Mouse (Mus musculus) C2C12 (cell line): Measurements from ENCODE around the gene Ccnq. TPM values are rescaled to one million over a fixed set of nuclear protein-coding genes. Genes with fewer than 3 reads are reported as not detected.
A peak's percentile ranks its signal among the peaks of the same experiment; 100 is the strongest.

ENCODE experiments used
- H3K27me3 ChIP-seq: one replicate; pipeline ENCODE4 v1.6.1; 2011; ENCODE audit not compliant: control insufficient read depth, insufficient read depth, insufficient read length
- H3K36me3 ChIP-seq: one replicate; pipeline ENCODE4 v1.6.1; 2011; ENCODE audit not compliant: control insufficient read depth, insufficient read depth
- H3K4me3 ChIP-seq: one replicate; pipeline ENCODE4 v1.5.1; 2011; ENCODE audit warnings: mild to moderate bottlenecking, control low read depth; ENCODE audit not compliant: poor library complexity, insufficient read depth, severe bottlenecking
- H3K79me2 ChIP-seq: one replicate; pipeline ENCODE4 v1.6.1; 2011; ENCODE audit not compliant: control insufficient read depth, insufficient read depth
- H3K79me3 ChIP-seq: one replicate; pipeline ENCODE4 v1.6.1; 2011; ENCODE audit warnings: low read depth, control low read depth
- H3ac ChIP-seq: one replicate; pipeline ENCODE3; 2011; ENCODE audit warnings: low read depth; ENCODE audit not compliant: control insufficient read depth, insufficient read length
- CEBPB ChIP-seq: IDR thresholded peaks from one replicate; pipeline ENCODE4 v1.6.1; 2011; ENCODE audit warnings: low read depth, mild to moderate bottlenecking, control low read depth, moderate library complexity
- CTCF ChIP-seq: IDR thresholded peaks from one replicate; pipeline ENCODE4 v1.5.1; 2011; ENCODE audit not compliant: control insufficient read depth, insufficient read depth, insufficient read length
- FOSL1 ChIP-seq: IDR thresholded peaks from one replicate; pipeline ENCODE4 v1.8.0; 2011; ENCODE audit warnings: mild to moderate bottlenecking, low read length; ENCODE audit not compliant: poor library complexity, insufficient read depth, severe bottlenecking
- MAX ChIP-seq: IDR thresholded peaks from one replicate; pipeline ENCODE4 v1.6.1; 2011; ENCODE audit warnings: mild to moderate bottlenecking, control low read depth
- MYOD1 ChIP-seq: IDR thresholded peaks from one replicate; pipeline ENCODE4 v1.6.1; 2011; ENCODE audit warnings: low read depth; ENCODE audit not compliant: control insufficient read depth, insufficient read length
- MYOG ChIP-seq: IDR thresholded peaks from one replicate; pipeline ENCODE4 v1.6.1; 2011; ENCODE audit not compliant: control insufficient read depth, insufficient read length; ENCODE audit errors: extremely low read depth
- USF1 ChIP-seq: IDR thresholded peaks from one replicate; pipeline ENCODE4 v1.6.1; 2011; ENCODE audit warnings: low read depth, mild to moderate bottlenecking, control low read depth, moderate library complexity
- polyA plus RNA-seq: library from polyadenylated mRNA; unstranded; fragments of >200 nt; fragmentation: generic; extraction: Trizol; gene quantifications from one replicate; pipeline ENCODE4 v1.2.1, GENCODE M21; 2012; ENCODE audit warnings: missing spikeins

Ccnq gene
- polyA plus RNA-seq, 1 experiment = 29.8 TPM

DNA sequence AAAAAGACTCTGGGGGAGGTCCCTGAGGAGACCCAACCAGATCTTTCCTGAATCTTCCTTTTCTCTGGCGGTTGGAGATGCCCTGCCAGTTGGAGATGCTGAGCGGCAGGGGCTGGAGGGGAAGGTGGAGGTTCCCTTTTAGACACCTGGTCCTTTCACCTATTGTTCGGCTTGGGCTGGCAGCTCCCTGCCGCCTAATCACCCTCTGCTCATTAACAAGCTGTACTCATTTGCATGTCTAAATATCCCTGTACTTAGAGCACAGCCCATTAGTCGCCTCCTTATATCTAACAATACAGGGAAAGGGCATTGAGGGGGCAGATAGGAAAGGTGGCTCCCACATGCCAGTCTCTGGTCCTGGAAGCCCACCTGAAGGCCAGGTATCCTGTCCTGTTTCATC, 40.5 kb upstream of the Ccnq start:
- Histone ChIP-seq H3K4me3 (no peak overlapping the region), H3K36me3 (no peaks in the 10 kb centered on the region), H3ac (no peak overlapping the region), H3K27me3 (peaks cover 24% of the 10 kb centered on the region), H3K79me3 (no peaks in the 10 kb centered on the region), H3K79me2 (no peaks in the 10 kb centered on the region)
- TF ChIP-seq CTCF (no peak), USF1 (no peak)

- H3K79me2 ChIP-seq = no peaks in the 10 kb centered on the region
- H3K79me3 ChIP-seq = no peaks in the 10 kb centered on the region
- peaks cover 24% of the 10 kb centered on the region for H3K27me3 ChIP-seq
- H3K36me3 ChIP-seq = no peaks in the 10 kb centered on the region
- no peak overlapping the region for H3ac ChIP-seq
- no peak overlapping the region for H3K4me3 ChIP-seq
- TF ChIP-seq CEBPB (peak; percentile 52), USF1 (no peak), MYOD1 (no peak), FOSL1 (no peak), MAX (no peak), MYOG (no peak)
These were observed 40.1 kb upstream of the Ccnq start for GRCm38 (mm10) chr11:78791582-78791981.

GRCm38 (mm10) chr11:78789370-78790060, 38.0 kb upstream of the Ccnq start:
- Histone ChIP-seq H3K36me3 (no peaks in the 10 kb centered on the region), H3K27me3 (peaks cover 33% of the 10 kb centered on the region), H3K79me3 (no peaks in the 10 kb centered on the region), H3K79me2 (no peaks in the 10 kb centered on the region), H3K4me3 (no peak overlapping the region), H3ac (no peak overlapping the region)
- TF ChIP-seq MYOG (no peak), MAX (no peak), FOSL1 (no peak), CTCF (no peak), CEBPB (no peak), MYOD1 (no peak), USF1 (no peak)

- Histone ChIP-seq H3K79me2 (no peaks in the 10 kb centered on the region), H3K27me3 (peaks cover 46% of the 10 kb centered on the region), H3K79me3 (no peaks in the 10 kb centered on the region), H3ac (no peak overlapping the region), H3K36me3 (no peaks in the 10 kb centered on the region), H3K4me3 (no peak overlapping the region)
- TF ChIP-seq CTCF (no peak), MYOD1 (no peak), CEBPB (no peak), MAX (no peak), FOSL1 (no peak), USF1 (no peak), MYOG (no peak)
These were observed 34.5 kb upstream of the Ccnq start for GRCm38 (mm10) chr11:78786013-78786431.

- TF ChIP-seq CTCF (no peak), CEBPB (no peak), MYOD1 (no peak), MYOG (no peak), MAX (no peak), USF1 (no peak), FOSL1 (no peak)
- Histone ChIP-seq H3K36me3 (no peaks in the 10 kb centered on the region), H3K4me3 (no peak overlapping the region), H3ac (no peak overlapping the region), H3K79me2 (no peaks in the 10 kb centered on the region), H3K27me3 (peaks cover 38% of the 10 kb centered on the region), H3K79me3 (no peaks in the 10 kb centered on the region)
These were observed 31.3 kb upstream of the Ccnq start for GRCm38 (mm10) chr11:78782791-78783347.

- no peaks in the 10 kb centered on the region for H3K79me2 ChIP-seq
- no peak overlapping the region for H3K4me3 ChIP-seq
- H3ac ChIP-seq = no peak overlapping the region
- no peaks in the 10 kb centered on the region for H3K36me3 ChIP-seq
- H3K79me3 ChIP-seq = no peaks in the 10 kb centered on the region
- TF ChIP-seq CEBPB (no peak), MAX (no peak)
- peaks cover 36% of the 10 kb centered on the region for H3K27me3 ChIP-seq
These were observed 30.8 kb upstream of the Ccnq start for GRCm38 (mm10) chr11:78782326-78782725.
